Mouse (Mus musculus) megakaryocyte, embryonic 14.5 days (primary cell): Measurements from ENCODE around the gene Nphp1. TPM values are rescaled to one million over a fixed set of nuclear protein-coding genes. Genes with fewer than 3 reads are reported as not detected.

ENCODE experiments used
- H3K27me3 ChIP-seq: replicated peaks from 2 replicates; pipeline ENCODE3; 2012; ENCODE audit warnings: inconsistent platforms
- H3K36me3 ChIP-seq: replicated peaks from 2 replicates; pipeline ENCODE3; 2012; ENCODE audit warnings: low read length, inconsistent platforms, mixed read lengths
- H3K4me1 ChIP-seq: 2 replicates; pipeline ENCODE4 v1.6.1; 2012; ENCODE audit warnings: inconsistent platforms
- H3K4me3 ChIP-seq: replicated peaks from 2 replicates; pipeline ENCODE3; 2012; ENCODE audit warnings: moderate library complexity, mild to moderate bottlenecking, inconsistent platforms
- H3K9me3 ChIP-seq: 2 replicates; pipeline ENCODE4 v1.6.1; 2012; ENCODE audit warnings: inconsistent platforms
- FLI1 ChIP-seq: IDR thresholded peaks from 2 replicates; pipeline ENCODE4 v1.6.1; 2012; ENCODE audit warnings: low read length, inconsistent platforms, mixed read lengths
- GATA1 ChIP-seq: IDR thresholded peaks from 3 replicates; pipeline ENCODE4 v1.6.1; 2012; ENCODE audit warnings: mixed read lengths, low read length, inconsistent platforms, borderline replicate concordance
- polyA plus RNA-seq: library from polyadenylated mRNA; stranded (reverse); fragments of >175 nt; gene quantifications from 2 replicates; pipeline ENCODE4 v1.2.3, GENCODE M21; 2012; ENCODE audit warnings: low replicate concordance; ENCODE audit not compliant: insufficient read depth

Gene Nphp1
- polyA plus RNA-seq, 1 experiment = 0.95 TPM

DNA sequence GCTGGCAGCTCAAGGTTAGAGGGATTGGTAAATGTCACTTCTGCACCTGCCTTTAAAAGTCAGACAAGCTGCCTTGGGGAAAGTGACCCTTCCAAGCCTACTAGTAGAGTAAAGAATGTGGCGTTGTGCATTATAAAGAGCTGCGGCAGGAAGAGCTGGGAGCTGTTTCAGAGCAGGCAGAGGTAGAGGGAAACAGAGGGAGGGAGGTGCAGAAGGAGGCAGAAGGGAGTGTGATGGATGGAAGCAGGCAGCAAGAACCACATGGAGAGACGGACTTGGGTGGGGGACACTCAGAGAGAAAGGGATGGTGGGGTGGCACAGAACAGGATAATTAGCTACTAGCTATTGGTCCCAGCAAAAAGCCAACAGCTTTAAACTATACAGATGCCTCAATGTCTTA is 80.6 kb downstream of the Nphp1 start:
- TF ChIP-seq FLI1 (no peak), GATA1 (no peak)
- Histone ChIP-seq H3K4me3 (no peak overlapping the region), H3K27me3 (peaks cover 41% of the 10 kb centered on the region), H3K9me3 (no peaks in the 10 kb centered on the region), H3K4me1 (no peaks in the 10 kb centered on the region), H3K36me3 (no peaks in the 10 kb centered on the region)

DNA sequence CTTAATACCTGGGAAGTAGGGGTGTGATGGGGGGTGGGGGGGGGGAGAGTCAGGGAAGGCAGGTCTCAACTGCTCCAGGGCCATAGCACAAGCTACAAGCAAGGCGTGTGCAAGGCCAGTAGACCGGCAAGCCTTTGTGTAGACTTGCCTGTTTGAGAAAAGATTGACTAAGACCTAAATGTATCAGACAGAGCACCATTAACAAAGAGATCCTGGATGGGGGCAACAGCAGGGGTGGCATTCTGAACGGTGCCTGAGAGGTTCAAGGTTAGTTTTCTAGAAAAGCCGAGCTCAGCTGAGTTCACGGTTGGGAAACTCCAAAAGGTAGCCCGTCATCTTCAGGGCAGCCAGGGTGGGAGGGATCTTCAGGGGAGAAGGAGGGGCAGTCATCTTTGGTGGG is 83.4 kb downstream of the Nphp1 start:
- H3K9me3 ChIP-seq = no peaks in the 10 kb centered on the region
- H3K27me3 ChIP-seq = peaks cover 34% of the 10 kb centered on the region
- H3K4me1 ChIP-seq = no peaks in the 10 kb centered on the region
- no peak for TF ChIP-seq GATA1
- TF ChIP-seq FLI1 = no peak
- H3K4me3 ChIP-seq = no peak overlapping the region
- no peaks in the 10 kb centered on the region for H3K36me3 ChIP-seq

Other genes starting within 250 kb of the Nphp1 start
- gene Prom2, start 247.4 kb downstream of the Nphp1 start, polyA plus RNA-seq = not detected in 2 replicates
- gene Zfp661, start 201.8 kb downstream of the Nphp1 start, polyA plus RNA-seq = not detected in 2 replicates
- 49.2 and 113 TPM in 2 replicates for gene Mrps5, start 201.7 kb downstream of the Nphp1 start, polyA plus RNA-seq
- not detected in 2 replicates for gene Mal, start 132.2 kb downstream of the Nphp1 start, polyA plus RNA-seq
- gene Mall, start 59.0 kb downstream of the Nphp1 start, polyA plus RNA-seq = not detected in 2 replicates
- gene Mtln, start 3.6 kb upstream of the Nphp1 start, polyA plus RNA-seq = 97.8 and 136 TPM in 2 replicates
- gene Bub1, start 43.0 kb upstream of the Nphp1 start, polyA plus RNA-seq = 0.63 TPM in 1 of 2 replicates, not detected in the other
- gene Acoxl, start 50.0 kb upstream of the Nphp1 start, polyA plus RNA-seq = not detected in 2 replicates